Mouse (Mus musculus): ENCODE measurements around the gene Hist1h1e.

The Hist1h1e gene

DNA sequence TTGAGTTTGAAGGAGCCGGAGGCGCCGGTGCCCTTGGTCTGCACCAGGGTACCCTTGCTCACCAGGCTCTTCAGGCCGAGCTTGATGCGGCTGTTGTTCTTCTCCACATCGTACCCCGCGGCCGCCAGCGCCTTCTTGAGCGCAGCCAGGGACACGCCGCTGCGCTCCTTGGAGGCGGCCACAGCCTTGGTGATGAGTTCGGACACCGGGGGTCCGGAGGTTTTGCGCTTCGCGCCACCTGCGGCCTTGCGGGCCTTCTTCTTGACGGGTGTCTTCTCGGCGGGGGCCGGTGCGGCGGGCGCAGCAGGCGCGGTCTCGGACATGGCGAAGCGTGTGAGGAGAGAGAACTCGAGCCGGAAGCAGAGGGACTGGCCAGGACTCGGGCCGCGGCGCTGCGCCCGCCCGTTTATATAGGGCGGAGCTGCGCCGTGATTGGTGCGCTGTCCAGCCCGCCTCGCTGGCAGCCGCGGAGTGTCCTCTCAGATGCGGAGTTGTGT lies at the start of gene Hist1h1e:
Hist1h1e (minus strand) TSS at position 384 of the 497 bp plus-strand sequence.
- peak; percentile 93 for DNase-seq (ENCODE audit: low read depth, low spot score)

DNA sequence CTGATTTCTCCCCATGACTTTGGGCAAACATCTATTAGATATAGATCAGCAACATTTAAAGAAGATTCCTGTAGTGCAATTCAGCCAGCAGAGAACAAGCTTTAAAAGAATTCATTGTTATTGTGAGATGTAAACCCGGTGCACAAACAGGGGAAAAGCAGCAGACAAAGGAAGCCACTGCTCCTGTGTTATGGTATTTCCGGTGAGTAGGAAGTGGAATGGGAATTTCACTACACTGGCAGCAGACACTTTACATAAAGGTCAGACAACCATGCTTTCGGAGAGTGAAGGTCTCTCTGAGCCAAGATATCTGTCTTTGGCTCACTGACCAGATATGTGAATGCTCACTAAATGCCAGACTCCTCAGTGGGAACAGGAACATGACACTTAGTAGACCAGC lies 40.2 kb upstream of the Hist1h1e start:
- DNase-seq (ENCODE audit: low read depth, low spot score): no peak

DNA sequence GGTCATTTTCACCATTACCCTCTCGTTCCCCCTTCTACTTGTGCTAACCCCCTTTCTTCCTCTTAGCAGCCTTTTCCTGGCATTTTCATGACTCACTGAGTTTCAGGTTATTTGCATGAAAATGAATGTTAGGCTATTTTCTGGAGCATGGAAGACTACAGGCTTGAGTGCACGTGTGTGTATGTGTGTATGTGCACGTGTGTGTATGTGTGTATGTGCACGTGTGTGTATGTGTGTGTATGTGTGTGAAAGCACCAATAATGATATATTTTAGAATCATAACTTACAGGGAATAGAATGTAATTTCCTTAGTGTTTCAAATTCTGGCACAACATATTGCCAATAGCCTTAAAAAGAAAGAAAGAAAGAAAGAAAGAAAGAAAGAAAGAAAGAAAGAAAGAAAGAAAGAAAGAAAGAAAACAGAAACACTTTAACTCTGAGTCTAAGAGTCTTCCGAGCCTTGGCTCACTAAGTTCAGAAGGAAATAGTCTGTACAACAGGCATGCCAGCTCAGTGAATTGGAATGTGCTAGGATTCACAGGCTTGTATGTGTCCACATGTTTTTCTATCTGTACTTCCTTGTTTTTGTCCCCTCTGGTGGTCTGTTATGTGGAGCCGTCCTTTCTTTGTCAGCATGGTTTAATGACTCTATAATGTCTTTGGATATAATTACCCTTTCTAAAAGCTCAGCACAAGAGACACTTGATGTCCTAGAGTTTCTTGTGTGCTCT lies 37.4 kb upstream of the Hist1h1e start:
- no peak for DNase-seq (ENCODE audit: low read depth, low spot score)

DNA sequence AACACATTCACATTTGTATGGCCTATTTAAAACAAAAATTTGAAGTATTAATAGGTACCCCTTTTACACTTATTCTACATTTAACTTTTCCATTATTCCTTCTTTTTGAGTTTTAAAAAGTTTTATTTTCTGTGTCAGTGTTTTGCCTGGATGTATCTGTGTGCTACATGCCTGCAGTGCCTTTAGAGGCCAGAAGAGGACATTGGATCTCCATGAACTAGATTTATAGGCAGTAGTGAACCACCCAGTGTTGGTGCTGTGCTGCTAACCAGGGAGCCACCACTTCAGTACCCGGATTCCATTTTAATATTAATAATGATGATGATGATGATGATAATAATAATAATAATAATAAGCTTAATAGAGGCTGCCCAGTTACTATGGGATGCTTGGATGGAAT lies 8.3 kb upstream of the Hist1h1e start:
- no peak for DNase-seq (ENCODE audit: low read depth, low spot score)

DNA sequence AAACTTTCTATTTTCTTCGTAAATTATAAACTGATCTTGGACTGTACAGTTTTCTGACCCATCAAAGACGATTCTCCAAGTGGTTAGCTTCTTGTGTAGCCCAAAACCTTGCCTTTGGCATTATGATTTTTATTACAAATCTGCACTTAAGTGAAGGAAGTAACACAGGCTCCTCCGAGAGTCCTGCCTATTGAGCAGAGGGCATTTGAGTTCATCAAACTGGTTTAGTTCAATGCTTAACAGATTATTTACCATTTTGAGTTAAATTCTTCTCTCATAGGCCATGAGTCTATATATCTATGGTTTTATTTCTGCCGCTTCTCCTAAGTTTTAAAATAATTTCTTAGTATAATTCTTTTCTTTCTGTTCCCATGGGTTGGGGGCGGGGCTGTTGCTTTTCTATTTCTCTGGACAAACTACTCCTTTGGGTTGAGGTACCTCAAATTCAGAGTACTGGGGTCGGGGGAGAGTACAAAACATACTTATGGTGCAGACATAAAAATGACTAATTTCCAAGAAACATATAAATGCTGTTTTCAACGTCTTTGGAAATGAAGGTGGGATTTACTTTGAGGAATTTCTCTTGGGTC lies 598 bp upstream of the Hist1h1e start:
- peak; percentile 4 for DNase-seq (ENCODE audit: low read depth, low spot score)

DNA sequence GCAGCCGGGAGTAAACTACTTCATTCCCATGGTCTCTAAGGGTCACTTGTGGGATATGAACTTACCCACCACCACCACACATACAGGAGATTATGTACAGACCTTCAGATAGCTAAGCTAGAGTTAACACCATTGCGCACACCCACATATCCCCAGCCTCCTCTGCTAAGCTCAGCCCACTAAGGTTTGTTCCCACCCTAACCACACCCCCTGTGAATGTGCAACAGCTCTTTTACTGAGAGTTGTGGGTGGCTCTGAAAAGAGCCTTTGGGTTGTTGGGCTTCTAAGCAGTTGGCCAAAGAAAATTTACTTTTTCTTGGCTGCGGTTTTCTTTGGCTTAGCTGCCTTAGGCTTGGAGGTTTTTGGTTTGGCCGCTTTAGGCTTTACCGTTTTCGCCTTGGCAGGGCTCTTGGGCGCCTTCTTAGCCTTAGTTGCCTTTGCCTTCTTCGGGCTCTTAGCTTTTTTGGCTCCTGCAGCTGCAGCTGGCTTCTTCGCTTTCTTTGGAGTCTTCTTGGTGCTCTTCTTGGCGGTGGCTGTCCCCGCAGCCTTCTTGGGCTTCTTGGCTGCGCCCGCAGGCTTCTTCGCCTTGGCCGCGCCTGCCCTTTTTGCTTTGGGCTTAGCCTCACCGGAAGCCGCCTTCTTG lies 705 bp downstream of the Hist1h1e start:
- peak; percentile 75 for DNase-seq (ENCODE audit: low read depth, low spot score)

DNA sequence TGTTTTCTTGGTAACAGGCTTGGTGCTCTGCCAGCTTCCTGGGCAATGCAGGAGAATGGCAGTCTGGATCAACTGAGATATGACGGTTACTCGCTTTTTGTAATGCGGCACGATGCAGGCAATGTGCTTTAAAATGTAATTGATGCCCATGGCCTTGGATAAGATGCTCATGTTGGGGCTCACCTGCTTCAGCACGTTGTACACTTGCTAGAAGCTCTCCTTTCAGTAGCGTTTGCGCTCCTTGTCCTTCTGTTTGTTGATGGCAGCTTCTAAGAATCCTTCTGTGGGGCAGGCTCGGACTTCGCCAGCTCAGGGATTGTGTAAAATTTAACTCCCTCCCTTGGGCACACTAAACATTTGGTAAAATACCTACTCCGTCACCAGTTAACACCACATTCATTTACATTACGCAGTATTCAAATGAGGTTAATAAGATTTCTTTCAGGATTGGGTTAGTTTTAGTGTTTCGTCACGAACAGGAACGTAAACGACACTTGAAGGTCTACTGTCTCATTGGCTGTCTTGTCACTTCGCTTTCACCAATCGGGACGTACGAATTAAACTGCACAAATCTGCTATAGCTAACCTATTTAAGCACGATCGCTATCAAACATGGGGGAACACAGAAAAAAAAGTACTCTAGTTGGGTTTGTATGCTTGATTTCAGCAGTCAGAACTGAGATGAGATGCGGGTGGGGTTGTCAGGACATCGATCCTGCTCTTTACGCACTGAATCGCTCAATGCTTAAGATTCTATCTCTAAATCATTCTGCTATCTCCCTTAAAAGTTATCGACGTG lies 1.4 kb downstream of the Hist1h1e start, which contains the start of gene Hist1h2be:
Hist1h2be (minus strand) TSS at position 392 of the 799 bp plus-strand sequence.
- DNase-seq (ENCODE audit: low read depth, low spot score): peak; percentile 87

DNA sequence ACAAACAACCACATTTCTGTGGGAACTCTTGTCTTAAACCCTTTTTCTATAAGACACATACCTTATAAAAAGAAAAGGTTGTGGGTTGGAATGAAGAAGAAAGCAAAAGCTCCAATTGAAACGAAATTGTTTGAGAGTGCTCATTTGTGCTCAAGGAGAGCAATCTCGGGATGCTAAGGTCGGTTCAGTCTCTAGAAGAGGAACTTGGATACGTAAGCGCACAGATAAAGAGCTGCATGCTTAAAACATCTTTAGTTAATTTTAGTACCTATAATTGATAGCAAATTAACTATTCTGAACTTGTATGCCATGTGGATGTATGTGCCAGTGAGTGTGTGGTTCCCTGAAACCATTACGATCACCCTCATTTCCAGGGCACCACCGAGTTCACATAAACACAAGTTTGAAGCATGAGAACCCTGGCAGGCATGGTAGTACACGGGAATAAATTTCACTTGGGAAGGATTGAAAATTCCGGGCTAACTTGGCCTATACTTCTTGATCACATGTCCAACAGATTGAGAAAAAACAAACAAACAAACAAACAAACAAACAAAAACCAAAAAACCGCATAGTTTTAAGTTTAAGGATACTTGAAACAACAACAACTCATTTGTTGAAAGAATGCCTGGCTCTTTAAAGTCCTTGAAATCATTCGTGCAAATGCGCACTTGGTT lies 2.2 kb downstream of the Hist1h1e start:
- DNase-seq (ENCODE audit: low read depth, low spot score): no peak

DNA sequence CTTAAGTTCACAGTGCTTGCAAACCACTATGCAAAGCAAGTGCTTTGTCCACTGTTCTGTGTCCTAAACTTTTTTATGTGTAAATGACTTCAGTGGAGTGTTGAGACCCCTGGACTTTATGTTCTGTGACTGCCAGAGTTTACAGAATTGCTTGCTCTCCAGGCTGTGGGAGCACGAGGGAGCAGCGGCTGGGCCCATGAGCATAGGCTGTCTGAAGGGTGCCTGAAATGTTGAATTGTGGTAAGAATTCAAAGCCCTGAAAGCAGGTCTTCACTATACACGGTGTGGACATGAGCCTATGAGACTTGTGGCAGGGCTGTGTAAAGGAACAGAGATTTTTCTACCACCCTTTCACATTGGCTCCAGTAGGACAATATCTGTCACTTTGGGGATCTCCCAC lies 10.7 kb downstream of the Hist1h1e start:
- no peak for DNase-seq (ENCODE audit: low read depth, low spot score)

DNA sequence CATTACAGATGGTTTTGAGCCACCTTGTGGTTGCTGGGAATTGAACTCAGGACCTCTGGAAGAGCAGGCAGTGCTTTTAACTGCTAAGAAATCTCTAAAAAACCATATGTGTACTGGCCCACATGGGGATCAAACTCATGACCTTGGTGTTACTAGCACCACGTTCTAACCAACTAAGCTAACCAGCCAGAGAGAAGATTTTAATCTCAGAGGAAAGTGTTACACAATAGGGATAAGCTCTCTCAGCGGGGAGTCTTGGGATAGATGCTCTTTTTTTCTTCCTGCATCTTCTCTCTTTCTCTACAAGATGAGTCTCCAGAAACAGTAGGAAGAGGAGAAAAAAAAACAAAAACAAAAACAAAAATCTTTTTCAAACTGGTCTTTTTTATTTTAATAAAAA lies 12.0 kb downstream of the Hist1h1e start:
- DNase-seq (ENCODE audit: low read depth, low spot score): no peak

DNA sequence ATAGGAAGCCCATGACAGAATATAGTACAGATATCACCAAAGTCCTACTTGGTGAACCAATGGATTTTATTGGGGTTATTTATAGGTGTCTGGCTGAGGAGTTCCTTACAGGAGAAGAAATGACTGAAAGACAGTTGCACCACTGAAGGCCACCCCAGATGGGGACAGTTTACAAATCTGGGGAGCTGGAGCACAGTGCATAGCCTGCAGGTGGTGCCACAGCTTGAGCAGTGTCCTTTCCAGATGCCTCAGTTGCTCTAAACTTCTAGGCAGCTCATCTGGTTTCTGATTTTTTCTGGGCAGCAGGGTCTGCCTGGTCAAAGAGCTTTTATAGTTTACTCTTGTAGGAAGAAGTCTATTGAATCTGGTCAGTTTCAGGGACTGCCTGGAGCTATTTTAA lies 12.5 kb downstream of the Hist1h1e start:
- DNase-seq (ENCODE audit: low read depth, low spot score): no peak

DNA sequence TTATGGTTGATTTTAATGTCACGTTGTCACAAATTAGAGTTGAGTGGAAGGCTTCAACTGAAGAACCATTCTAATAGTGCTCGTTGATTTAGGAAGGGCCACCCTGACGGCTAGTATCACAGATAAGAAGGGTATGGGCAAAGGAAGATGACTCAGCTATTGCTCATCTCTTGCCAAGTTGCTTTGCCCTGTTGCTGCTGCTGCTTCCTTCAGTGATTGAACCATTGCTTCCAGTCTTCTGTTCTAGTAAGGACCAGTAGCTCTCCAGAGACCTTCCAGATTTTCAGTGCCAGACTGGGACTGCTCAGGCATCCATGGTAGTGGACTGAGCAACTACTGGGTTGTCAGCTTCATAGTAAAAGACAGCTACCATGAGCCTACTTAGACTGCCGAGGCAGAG lies 13.1 kb downstream of the Hist1h1e start:
- no peak for DNase-seq (ENCODE audit: low read depth, low spot score)

DNA sequence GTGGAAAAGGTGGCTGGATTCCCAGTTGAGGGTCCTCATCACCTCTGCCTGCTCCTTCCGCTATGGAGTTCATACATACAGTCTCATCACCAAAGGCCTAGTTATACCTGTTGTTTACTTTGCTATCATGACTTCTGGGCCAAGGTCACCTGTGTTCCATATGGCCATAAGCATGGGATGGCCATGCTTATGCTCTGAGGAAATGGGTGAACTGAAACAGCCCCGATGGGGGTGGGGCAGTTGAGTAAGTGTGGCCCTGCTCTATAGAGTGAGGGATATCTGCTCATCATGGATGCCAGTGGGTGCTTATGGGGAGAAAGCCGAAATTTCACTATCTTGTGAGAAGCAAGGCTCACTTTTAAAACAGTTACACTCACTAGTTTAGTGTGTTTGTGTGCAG lies 17.3 kb downstream of the Hist1h1e start:
- no peak for DNase-seq (ENCODE audit: low read depth, low spot score)

DNA sequence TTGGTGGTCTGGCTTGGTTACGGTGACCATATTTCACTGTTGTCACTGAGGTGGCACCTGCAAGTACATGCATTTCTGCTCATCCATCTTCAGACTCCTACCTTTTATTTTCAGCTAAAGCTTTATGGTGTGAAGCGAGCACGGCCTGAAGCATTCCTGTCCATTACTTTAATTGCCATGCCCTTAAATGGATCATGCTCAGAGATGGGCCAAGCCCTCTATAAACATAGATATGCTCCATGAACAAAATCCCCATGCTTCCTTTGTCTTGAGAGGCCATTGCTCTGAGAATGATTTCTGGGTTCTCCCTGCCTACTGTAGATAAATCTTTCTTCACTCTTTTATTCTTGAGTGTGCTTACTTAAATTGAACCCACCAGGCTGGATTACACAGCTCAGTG lies 17.9 kb downstream of the Hist1h1e start:
- no peak for DNase-seq (ENCODE audit: low read depth, low spot score)

DNA sequence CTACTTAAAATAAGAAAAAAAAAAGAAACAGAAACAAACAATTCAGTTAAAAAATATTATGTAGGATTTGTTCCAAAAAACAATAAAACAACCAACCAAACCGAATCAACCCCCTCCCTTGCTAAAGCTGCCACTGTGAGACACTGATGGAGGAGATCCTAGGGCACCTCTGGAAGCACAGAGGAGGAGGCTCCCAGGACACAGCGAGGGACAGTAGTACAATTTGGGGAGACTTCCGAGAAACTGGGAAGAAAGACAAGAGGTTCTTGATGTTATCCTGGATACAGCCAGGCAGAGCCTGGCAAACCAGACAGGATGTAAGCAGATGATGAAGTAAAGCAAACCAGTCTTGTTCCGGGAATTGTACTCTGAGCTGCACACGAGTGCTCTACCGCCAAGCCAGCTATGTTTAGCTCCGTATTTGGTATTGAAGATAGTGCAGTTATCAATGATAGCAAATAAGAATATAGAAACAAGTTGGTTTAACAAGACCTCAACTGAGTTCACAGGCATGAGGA lies 19.1 kb downstream of the Hist1h1e start:
- DNase-seq (ENCODE audit: low read depth, low spot score): no peak

DNA sequence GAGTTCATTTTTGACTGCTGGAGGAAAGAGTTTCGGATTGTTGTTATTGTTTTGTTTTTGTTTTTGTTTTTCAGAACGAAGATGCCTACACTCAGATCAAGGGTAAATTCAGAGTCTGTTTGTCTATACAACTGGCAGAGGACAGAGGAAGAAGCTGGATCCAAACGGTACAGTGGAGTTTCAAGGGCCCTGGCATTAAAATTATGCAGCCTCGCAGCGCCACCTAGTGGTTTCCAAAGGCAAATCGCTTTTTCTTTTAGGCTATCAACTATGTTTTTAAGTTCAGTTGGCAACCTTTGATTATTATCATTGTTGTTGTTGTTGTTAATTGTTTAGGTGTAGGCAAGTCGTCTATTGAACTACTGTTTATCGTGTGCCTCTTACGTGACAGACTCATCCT lies 24.4 kb downstream of the Hist1h1e start:
- DNase-seq (ENCODE audit: low read depth, low spot score): peak; percentile 60

DNA sequence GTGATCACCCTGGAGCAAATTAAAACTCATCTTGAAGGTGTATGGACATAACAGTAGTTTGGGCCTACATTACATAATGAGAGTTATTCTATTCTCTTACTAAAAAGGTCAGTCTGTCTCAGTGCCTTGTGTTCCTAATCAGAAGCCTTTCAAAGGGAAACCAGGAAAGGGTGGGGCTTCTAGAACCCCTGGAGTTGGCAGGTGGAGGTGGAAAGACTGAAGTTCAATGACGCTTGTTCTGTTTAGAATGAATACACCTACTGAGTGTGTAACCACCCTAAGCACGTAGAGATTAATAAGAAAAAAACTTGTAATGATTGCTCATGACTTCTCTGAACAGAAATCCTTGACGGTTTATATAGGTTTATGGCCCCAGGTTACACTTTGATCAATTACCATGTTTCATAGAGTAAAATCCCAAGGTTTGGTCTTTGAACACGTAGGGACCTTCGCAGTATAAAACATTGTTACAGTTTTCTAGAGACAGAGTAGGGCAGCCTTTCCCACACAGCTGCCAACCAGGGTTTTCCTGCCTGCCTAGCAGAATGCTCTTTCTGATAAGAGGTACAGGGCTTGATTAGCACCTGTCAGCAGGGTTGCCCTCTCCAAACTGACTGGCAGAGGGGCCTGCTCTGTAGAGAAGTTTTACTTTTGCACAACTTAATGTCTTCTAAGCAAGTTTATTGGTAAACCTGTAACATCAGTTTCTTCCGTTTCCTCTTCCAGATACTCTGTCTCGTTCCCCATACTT lies 26.6 kb downstream of the Hist1h1e start:
- DNase-seq (ENCODE audit: low read depth, low spot score): no peak

DNA sequence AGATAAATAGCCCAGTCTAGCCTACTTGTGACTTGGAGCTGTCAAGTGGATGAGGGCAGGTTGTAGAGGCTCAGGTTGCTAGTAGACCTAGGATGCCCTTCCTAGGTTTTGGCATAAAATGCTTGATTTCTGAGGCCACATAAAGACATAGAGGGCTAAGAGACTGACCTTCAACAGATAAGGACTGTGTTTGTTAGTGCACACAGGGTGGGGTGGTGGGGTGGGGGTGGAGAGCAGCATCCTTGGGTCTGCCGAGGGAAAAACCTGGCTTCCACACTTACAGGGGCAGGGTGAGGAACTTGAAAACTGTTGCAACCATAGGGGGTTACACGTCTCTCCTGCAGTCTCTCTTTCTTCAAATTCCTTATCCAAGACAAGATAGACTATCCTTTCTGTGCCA lies 27.2 kb downstream of the Hist1h1e start:
- DNase-seq (ENCODE audit: low read depth, low spot score): no peak

DNA sequence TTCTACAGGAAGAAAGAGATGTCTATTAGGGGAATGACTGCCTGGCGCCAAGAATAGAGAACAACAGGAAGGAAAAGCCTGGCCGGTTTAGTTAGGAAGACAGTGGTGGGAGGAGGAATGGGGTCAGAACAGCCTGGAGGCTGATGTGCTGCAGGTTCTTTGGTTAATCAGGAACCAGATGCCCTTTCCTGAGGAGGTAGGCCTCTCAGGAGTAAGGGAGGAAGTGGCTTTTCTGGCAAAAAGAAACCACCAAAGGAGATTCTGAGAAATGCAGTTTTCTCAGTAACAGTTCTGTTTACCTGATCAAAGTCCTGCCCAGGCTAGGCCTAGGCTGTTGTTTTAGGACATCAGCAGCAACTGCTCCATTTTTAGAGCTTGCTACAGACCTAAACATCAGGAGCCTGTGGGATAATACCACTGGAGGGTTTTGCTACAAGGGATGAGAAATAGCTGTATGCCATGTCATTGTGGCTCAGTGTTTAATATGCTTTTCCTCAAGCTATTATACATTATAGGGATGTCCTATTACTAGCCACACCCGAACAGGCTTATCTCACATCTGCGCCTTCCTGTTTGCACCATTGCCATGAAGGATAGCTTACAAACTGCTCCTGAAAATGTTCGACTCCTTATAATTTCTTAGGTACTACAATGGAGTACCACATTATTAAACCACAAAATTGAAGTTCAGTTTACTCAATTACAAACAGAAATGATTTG lies 29.1 kb downstream of the Hist1h1e start:
- DNase-seq (ENCODE audit: low read depth, low spot score): no peak

DNA sequence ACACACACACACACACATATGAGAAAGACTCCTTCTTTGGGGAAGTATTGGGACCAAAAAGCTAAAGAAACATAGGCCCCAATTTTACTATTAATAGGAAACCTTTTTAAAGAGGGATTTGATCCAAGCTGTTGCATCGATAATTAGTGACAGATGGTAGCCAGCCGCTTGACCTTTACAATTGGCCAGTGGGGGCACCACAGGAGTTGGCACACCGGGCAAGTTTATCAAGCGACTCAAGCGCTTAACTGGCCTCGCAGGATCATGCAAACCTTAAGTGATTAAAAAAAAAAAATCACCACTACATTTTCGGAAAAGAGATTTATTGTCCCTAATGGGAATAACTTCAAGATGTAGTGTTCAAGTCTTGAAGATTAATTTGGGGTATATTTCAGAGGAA lies 29.7 kb downstream of the Hist1h1e start:
- DNase-seq (ENCODE audit: low read depth, low spot score): no peak

Measured in skeletal muscle tissue, adult 2 months (tissue).